Mouse (Mus musculus) ovary, postnatal 36 days (tissue): ENCODE measurements around the gene Cdk6.
"Not testable (repeated sequence)": the region's sequence is repeated elsewhere in the genome, so short reads cannot be mapped to it uniquely, and the experiment has no call there.

ENCODE experiments used
- DNase-seq: peaks from one replicate; pipeline ENCODE4 v3.0.0; 2022; ENCODE audit warnings: low spot score, mixed read lengths

Cdk6 gene

GRCm38 (mm10) chr5:3341111-3341911, at the start of gene Cdk6:
Gene Cdk6, plus strand, starts transcription at chr5:3341485.
- peak; percentile 59 for DNase-seq

GRCm38 (mm10) chr5:3293666-3294065, 47.6 kb upstream of the Cdk6 start:
- no peak for DNase-seq

GRCm38 (mm10) chr5:3300801-3301457, 40.4 kb upstream of the Cdk6 start:
- no peak for DNase-seq

- no peak for DNase-seq
These were observed 39.8 kb upstream of the Cdk6 start for GRCm38 (mm10) chr5:3301535-3301934.

- DNase-seq, result no peak
These were observed 37.4 kb upstream of the Cdk6 start for GRCm38 (mm10) chr5:3303876-3304275.

- DNase-seq, result no peak
These were observed 35.1 kb upstream of the Cdk6 start for GRCm38 (mm10) chr5:3306146-3306545.

- no peak for DNase-seq
These were observed 32.2 kb upstream of the Cdk6 start for GRCm38 (mm10) chr5:3309122-3309521.

- no peak for DNase-seq
These were observed 31.7 kb upstream of the Cdk6 start for GRCm38 (mm10) chr5:3309587-3309986.

GRCm38 (mm10) chr5:3311156-3311555, 30.1 kb upstream of the Cdk6 start:
- DNase-seq, result not testable (repeated sequence)

GRCm38 (mm10) chr5:3317724-3318123, 23.6 kb upstream of the Cdk6 start:
- not testable (repeated sequence) for DNase-seq

- DNase-seq, result no peak
These were observed 21.1 kb upstream of the Cdk6 start for GRCm38 (mm10) chr5:3320225-3320624.

GRCm38 (mm10) chr5:3322052-3322451, 19.2 kb upstream of the Cdk6 start:
- DNase-seq, result no peak

GRCm38 (mm10) chr5:3324116-3324515, 17.2 kb upstream of the Cdk6 start:
- no peak for DNase-seq

- no peak for DNase-seq
These were observed 11.9 kb upstream of the Cdk6 start for GRCm38 (mm10) chr5:3329361-3329760.

GRCm38 (mm10) chr5:3330932-3331331, 10.4 kb upstream of the Cdk6 start:
- DNase-seq, result no peak

- not testable (repeated sequence) for DNase-seq
These were observed 8.3 kb upstream of the Cdk6 start for GRCm38 (mm10) chr5:3333019-3333418.

- DNase-seq, result not testable (repeated sequence)
These were observed 786 bp upstream of the Cdk6 start for GRCm38 (mm10) chr5:3340340-3341058.

GRCm38 (mm10) chr5:3341931-3342770, 866 bp downstream of the Cdk6 start:
- DNase-seq, result peak; percentile 58

GRCm38 (mm10) chr5:3342771-3343565, 1.7 kb downstream of the Cdk6 start:
- DNase-seq, result peak; percentile 64

- DNase-seq, result peak; percentile 78
These were observed 2.3 kb downstream of the Cdk6 start for GRCm38 (mm10) chr5:3343566-3344080.
